Mouse (Mus musculus) spleen, adult 2 months (tissue): ENCODE measurements around the gene Lrig2.

Experiments used
- CTCF ChIP-seq: fragments of 200-500 bp; IDR thresholded peaks from 2 replicates; pipeline ENCODE4 v1.5.1; 2011; ENCODE audit warnings: mild to moderate bottlenecking, inconsistent platforms; ENCODE audit not compliant: insufficient read depth, insufficient read length, insufficient replicate concordance; ENCODE audit errors: extremely low read depth
- POLR2A ChIP-seq: fragments of 200-500 bp; IDR thresholded peaks from 2 replicates; pipeline ENCODE4 v1.6.1; 2011; ENCODE audit warnings: low read depth, low read length, inconsistent platforms

GRCm38 (mm10) chr3:104441870-104442283 lies 69.8 kb downstream of the Lrig2 start:
- peak; percentile 86; the same call in 1 of the 2 replicates for TF ChIP-seq CTCF
- TF ChIP-seq POLR2A, result no peak
